Mouse (Mus musculus) fat pad, adult 2 months (tissue): Measurements from ENCODE around the gene Inip.

ENCODE experiments used
- DNase-seq: peaks from one replicate; pipeline ENCODE4 v3.0.0-alpha.2; 2011; ENCODE audit warnings: low read depth, low spot score; ENCODE audit errors: extremely low read depth

The Inip gene

GRCm38 (mm10) chr4:59801489-59801888 lies at the start of gene Inip:
Inip (minus strand) TSS chr4:59801589.
- no peak for DNase-seq

- DNase-seq, result no peak
Observed at GRCm38 (mm10) chr4:59850181-59850580, 48.8 kb upstream of the Inip start.

DNA sequence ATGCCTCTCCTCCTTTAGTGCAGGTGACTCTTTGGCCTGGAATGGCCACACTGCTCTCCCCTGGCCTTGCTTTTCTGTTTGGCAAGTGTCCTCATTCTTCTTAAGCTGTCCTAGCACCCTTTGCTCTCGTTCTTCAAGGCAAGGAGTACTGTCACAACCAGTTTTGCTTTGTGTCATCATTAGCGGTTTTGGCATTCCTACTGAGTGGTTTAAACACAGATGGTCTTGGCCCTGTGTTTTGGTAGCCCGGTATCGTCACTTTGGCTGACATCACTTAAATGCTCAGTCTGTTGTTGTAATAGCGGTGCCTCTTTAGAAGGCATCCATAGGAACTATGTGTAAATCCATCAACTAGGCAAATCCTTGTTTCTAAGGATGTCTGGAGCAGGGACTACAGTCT lies 46.1 kb upstream of the Inip start:
- DNase-seq, result peak; percentile 45

GRCm38 (mm10) chr4:59845245-59845637 lies 43.9 kb upstream of the Inip start:
- no peak for DNase-seq

DNA sequence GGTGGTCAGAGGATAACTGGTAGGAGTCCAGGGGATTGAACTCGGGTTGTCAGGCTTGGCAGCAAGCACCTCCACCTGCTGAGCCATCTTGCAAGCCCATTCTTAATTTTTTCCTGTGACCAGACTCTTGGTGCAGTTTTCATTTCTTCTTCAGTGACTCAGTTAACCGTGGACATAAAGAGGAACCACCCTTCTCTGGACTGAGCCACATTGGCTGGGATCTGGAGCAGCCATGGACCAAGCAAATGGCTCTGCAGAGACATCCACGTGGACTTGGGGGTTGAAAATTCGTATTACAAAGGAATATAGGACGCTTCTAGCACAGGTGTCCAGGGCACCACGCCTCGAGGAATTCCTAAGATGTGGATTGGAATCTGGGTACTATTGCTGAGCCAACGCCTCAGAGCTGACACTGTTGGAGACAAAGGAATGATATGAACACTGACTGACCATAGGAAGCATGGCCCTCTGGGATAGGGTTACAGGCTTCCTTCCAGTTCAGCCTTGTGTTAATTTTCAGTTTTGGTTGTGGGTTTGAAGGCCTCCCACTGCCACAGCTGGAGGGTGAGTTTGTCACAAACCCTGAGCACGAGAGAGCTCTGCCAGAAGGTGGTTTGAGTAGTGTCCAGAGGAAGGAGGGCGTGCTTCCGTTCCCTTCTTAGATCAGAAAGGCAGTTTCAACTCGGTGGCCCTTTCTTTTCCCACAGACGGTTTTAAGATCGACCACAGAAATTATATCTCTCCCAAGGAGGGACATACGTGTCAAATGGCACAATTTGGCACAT lies 43.3 kb upstream of the Inip start:
- DNase-seq, result no peak

DNA sequence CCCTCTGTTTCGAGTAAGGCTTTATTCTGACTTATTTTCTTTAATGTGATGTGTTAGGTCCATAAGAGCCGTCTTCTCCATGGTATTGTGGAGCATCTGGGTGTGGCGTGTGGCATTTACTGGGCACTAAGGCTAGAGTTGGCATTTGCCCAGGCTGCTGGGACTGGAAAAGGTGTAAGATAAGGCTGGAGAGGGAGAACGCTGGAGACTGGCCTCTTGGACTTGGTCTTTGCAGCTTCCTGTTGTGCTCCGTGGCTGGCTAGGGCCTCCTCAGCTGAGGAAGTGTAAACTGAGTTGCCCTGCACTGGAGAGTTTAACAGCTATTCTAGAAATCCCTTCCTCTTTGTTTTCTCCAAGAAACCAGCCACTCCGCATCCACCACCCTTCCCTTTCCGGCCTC lies 36.3 kb upstream of the Inip start:
- DNase-seq, result no peak

DNA sequence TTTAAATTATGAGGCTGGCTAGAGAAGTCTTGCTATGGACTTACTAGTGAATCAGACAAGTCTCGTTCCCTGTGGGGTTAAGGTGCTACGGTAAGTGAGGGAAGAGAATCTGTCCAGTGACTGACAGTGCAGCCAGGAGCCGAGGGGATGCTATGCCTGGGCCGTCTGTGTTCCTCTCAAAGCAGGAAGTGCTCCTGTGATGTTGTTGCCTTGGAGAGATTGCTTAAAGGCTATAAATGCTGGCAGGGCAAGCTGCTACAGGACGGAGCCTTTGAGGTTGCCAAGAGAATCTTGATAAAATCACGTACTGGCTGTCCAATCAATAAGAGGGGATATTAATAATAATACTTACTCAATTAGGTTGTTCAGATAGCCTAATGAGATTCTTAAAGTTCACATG lies 31.4 kb upstream of the Inip start:
- DNase-seq, result no peak

DNA sequence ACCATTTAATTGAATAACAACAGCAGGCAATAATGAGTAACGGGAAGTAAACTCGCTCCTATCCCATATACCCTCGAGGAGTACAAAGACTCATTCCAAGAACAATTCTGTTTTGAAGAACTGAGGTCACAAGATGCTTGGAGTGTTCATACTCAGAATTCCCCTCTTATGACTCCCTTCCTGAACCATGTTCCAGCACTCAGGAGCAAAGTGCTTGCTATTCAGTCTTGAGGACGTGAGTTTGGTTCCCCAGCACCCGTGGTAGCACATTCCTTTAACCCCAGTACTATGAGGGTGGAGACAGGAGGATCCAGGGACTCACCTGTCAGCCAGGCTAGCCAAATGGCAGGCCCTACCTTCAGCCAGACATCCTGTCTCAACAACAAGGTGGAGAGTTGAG lies 29.6 kb upstream of the Inip start:
- DNase-seq, result no peak

GRCm38 (mm10) chr4:59829072-59829471 lies 27.7 kb upstream of the Inip start:
- no peak for DNase-seq

DNA sequence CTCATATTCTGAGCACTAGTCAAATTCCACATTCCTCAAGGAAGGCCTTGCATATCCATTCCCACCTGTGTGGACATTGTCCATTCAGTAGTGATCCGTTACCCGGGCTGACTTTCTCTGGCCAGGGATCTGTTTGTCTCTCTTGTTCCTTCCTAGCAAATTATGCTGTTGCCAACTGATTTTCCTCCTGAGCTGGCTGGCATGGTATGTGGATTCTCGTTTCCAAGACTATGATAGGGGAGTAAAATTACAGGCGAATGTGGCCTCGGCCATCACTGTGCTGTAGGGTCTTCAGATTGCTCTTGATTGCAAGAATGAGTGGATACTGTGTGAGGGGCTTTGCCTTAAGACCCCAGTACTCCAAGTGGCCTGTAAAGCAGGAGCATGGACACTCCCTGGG lies 25.0 kb upstream of the Inip start:
- DNase-seq, result no peak

- DNase-seq, result no peak
Observed at GRCm38 (mm10) chr4:59825634-59826033, 24.2 kb upstream of the Inip start.

DNA sequence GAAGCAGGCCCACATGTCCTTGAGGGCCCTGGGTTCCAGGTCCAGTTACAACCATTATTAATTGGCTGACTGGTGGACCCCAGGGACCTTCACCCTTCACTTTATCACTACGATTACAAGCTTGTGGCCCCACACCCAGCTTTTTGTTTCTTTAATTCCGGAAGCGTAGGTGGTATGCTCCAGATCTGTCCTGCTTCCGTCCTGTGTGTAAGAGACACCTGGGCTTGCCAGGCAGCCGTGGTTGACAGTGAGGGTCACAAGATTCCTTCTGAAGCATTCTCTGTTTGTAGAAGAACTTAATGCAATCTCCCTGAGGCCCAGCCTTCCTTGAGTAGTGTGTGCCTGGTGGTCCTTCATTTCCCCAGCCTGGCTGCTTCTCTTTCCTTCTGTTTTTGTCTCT lies 23.5 kb upstream of the Inip start:
- no peak for DNase-seq

DNA sequence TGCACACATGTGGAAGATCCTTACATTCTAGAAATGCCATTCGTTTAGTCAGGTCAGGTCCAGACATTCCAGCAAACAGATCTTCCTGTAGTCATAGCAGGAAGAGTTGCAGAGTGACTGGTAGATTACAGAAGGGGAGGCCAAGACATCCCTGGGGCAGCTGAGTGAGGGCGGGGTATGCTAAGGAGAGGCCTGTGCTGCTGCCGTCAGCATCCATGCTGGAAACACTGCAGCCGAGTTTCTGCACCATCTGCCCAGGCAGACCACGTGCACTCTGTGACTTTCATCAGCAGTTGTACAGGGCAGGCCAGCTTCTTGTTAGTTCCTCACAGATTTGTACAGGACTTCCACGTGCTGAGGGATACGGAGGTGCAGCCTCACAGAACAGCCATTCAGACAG lies 22.1 kb upstream of the Inip start:
- DNase-seq, result no peak

- DNase-seq, result no peak
Observed at GRCm38 (mm10) chr4:59822119-59822518, 20.7 kb upstream of the Inip start.

DNA sequence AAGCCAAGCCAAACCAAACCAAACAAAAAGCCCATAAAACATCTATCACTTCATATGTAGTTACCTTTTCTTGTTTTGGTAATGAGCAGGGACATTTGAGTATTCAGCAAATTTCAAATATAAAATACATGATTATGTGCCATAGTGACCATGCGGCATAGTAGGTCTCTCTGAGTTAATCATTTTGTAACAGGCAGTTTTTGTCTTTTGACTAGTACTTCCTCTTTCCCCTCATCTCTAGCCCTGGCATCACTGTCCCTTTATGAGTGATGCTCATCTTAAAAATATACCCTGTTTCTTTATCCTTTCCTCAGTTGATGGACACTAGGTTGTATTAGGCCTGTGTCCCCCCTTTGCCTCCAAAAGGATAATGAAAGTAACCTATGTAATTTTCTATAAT lies 20.1 kb upstream of the Inip start:
- no peak for DNase-seq

DNA sequence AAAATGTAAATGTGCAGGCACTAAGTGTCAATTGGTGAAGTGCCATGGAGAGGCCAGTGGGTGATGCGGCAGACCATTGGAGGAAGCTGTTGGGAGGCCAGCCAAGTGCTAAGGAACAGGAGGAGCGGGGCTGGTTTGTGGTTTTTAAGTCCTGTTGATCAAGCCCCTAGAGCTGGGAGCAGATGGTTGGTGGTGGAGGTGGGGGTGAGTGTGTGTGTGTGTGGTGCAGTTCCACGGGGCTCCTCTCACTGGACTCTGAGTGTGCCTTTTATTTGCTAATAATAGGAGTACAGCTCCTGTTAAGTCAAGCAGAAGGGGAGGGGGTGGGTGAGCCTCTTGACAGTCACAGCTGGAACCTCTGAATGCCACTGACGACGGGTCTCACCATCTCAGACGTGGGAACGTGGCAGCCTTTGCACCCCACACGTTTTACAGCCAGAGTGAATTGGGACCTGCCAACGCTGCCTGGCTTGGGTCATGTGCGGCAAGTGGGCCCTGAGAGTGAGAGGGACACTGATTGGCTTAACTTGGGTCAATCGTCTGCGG lies 18.2 kb upstream of the Inip start:
- DNase-seq, result no peak

- peak; percentile 63 for DNase-seq
Observed at GRCm38 (mm10) chr4:59819054-59819472, 17.7 kb upstream of the Inip start.

DNA sequence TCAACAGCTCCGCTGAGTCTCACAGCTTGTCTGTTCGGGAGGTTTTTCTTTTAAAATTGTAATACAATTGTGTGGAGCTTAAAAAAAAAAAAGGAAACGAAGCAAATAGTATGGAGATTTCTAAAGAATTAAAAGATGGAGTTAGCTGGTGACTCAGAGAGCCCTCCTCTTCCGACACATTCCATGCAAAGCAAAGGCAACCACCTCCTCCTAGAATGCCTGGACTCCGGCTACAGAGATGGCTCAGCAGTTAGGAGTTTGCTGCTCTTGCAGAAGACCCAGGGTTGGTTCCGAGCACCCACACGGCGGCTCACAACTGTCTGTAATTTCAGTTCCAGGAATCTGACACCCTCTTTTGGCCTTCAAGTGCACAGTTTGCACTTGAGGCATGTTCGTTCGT lies 17.1 kb upstream of the Inip start:
- DNase-seq, result no peak

- no peak for DNase-seq
Observed at GRCm38 (mm10) chr4:59817790-59818189, 16.4 kb upstream of the Inip start.

DNA sequence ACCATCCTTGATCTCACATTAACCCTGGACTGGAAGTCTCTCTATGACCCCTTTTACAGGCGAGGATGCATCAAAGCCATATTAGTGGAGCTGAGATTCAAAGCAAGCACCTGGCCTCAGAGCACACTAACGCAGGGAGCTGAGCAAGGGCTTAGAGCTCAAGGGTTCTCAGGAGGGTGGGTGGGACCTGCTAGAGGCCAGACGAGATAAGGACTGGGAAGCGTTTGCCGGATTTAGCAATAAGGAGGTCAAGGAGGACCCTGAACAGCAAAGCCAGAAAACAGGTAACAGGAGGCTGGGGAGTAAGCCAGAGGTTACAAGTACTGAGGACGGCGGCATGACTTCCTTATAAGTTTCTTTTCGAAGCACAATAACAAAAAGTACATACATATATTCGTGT lies 15.1 kb upstream of the Inip start:
- DNase-seq, result no peak

DNA sequence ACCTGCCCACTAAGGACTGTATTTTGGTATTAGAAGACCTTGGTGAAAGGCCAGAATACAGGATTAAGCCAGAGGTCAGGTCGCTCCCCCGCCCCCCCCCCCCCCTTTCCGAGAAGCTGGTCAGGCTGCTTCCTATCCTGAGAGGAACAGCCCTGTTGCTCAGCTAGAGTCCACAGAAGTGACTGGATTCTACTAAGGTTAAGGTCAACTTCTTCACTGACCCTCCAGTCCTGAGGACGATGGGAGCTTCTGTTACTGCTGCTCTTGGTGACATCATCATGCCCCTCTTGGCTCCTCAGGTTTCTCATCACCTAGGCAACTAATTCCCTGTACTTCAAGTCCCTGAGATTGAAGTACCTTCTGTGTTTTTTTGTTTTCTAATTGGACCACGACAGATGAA lies 14.6 kb upstream of the Inip start:
- DNase-seq, result no peak

DNA sequence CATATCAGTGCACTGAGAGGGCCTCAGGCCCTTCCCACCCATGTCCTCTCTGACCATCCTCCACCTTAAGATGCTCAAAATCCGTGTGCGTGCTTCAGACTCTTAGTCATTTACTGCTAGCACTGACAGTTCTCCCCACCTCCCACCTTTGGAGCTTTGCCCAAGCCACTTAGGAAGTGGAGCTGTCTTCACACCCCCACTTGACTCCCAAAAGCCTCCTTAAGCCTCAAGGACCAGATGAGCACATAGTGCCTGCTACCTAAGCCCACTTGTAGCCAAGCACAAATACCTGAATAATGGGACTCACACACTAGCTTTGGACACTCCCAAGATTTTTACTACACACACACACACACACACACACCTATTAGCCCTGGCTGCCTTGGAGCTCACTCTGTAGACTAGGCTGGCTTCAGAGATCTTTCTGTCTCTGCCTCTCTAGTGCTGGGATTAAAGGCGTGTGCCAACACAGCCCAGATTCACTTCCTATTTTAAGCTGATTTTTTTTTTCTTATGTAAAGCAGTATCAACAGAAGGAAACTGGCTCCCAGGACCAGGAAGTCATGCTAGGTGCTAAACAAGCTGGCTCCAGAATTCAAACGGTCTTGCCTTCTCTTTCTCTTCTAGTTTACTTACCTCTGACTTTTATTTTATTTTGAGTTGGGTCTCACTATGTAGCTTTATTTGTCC lies 13.9 kb upstream of the Inip start:
- no peak for DNase-seq
